In the genomic region with DNA sequence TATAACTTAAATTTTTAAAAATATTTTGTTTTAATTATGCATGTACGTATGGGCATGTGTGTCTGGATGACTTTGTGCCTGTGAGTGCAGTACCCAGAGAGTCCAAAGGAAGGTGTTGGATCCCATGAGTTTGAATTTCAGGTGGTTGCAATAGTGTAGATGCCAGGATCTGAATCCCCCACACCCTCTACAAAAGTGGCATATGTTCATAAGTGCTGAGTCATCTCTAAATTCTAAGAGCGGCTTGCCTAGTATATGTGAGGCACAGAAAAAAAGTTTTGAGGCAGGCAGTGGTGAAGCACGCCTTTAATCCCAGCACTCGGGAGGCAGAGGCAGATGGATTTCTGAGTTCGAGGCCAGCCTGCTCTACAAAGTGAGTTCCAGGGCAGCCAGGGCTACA, we compare ENCODE assay signal across 28 mouse cellular contexts. TPM values are rescaled to one million over a fixed set of nuclear protein-coding genes. Genes with fewer than 3 reads are reported as not detected.
A peak's percentile ranks its signal among the peaks of the same experiment; 100 is the strongest.
DNase-seq lines count a peak whose midpoint lies in the region; ATAC-seq and TF ChIP-seq lines count a peak whose summit lies in the region.
"Had no signal": no experiment of that assay in that cellular context is flagged by ENCODE, and none has a peak within 500 bp of the region (broad histone marks: within the 10 kb centered on the region; RNA-seq: fewer than 3 reads in every experiment).

No protein-coding gene starts in this region.

- H3K27me3 ChIP-seq in liver, embryonic 13.5 days = 0 out of 2 replicates have a peak, but pooled peaks cover 3% of the 10 kb centered on the region
- no peaks in the 10 kb centered on the region for H3K27me3 ChIP-seq in liver, embryonic 14.5 days (ENCODE audit: control insufficient read depth, insufficient read depth, low read length)
- H3K27me3 ChIP-seq in hindbrain, postnatal 0 days (ENCODE audit: insufficient read depth, low read length) = no peaks in the 10 kb centered on the region
- H3K27me3 ChIP-seq: embryonic facial prominence, embryonic 12.5 days; embryonic facial prominence, embryonic 15.5 days; hindbrain, embryonic 12.5 days; Patski had no signal

- H3K4me2 ChIP-seq in liver, embryonic 13.5 days = no peak overlapping the region
- H3K4me2 ChIP-seq in liver, embryonic 14.5 days (ENCODE audit: low read depth) = no peak overlapping the region
- H3K4me2 ChIP-seq in hindbrain, postnatal 0 days (ENCODE audit: low read depth, low read length) = no peak overlapping the region
- H3K4me2 ChIP-seq: embryonic facial prominence, embryonic 12.5 days; embryonic facial prominence, embryonic 15.5 days; heart, embryonic 11.5 days; hindbrain, embryonic 12.5 days had no signal

- peaks cover 3% of the 10 kb centered on the region; the same call in 1 of the 2 replicates for H3K36me3 ChIP-seq in liver, embryonic 13.5 days
- no peaks in the 10 kb centered on the region for H3K36me3 ChIP-seq in liver, embryonic 14.5 days (replicated peaks; ENCODE audit: control insufficient read depth, insufficient read depth, low read depth)
- H3K36me3 ChIP-seq in hindbrain, postnatal 0 days (ENCODE audit: insufficient read depth, low read length) = no peaks in the 10 kb centered on the region
- H3K36me3 ChIP-seq: embryonic facial prominence, embryonic 12.5 days; embryonic facial prominence, embryonic 15.5 days; hindbrain, embryonic 12.5 days had no signal

- H3K27ac ChIP-seq in layer of hippocampus, adult 2 months = no peak overlapping the region
- peak overlapping the region; percentile 58; the same call in 1 of the 2 replicates for H3K27ac ChIP-seq in liver, embryonic 13.5 days
- peak overlapping the region; percentile 2; the same call in 1 of the 2 replicates for H3K27ac ChIP-seq in liver, embryonic 14.5 days
- H3K27ac ChIP-seq in hindbrain, postnatal 0 days = no peak overlapping the region
- H3K27ac ChIP-seq: embryonic facial prominence, embryonic 12.5 days; embryonic facial prominence, embryonic 15.5 days; hindbrain, embryonic 12.5 days had no signal

- TF ChIP-seq CTCF in layer of hippocampus, adult 2 months (conservative IDR thresholded peaks at IDR 0.05) = 0 out of 2 replicates have a peak, but pooled peaks have one; percentile 7
- TF ChIP-seq CTCF in liver, embryonic 14.5 days (IDR thresholded peaks at IDR 0.05; ENCODE audit: low read depth) = no peak
- no peak for TF ChIP-seq CTCF in hindbrain, postnatal 0 days (IDR thresholded peaks at IDR 0.05; ENCODE audit: low read depth)

- ATAC-seq in liver, embryonic 13.5 days (ENCODE audit: low read depth) = no peak
- peak; percentile 10; the same call in 1 of the 2 replicates for ATAC-seq in liver, embryonic 14.5 days (ENCODE audit: insufficient read depth)
- no peak for ATAC-seq in hindbrain, postnatal 0 days
- ATAC-seq: forebrain, embryonic 14.5 days; forebrain, postnatal 0 days; hindbrain, embryonic 16.5 days; inflammation-experienced regulatory T-cells, adult 6 months; Patski had no signal

- H3K4me1 ChIP-seq in liver, embryonic 13.5 days (replicated peaks) = peaks cover 29% of the 10 kb centered on the region
- peaks cover 6 to 13% of the 10 kb centered on the region in 2 experiments; a peak in 3 of 4 replicates for H3K4me1 ChIP-seq in liver, embryonic 14.5 days (replicated peaks; ENCODE audit: control insufficient read depth in 2 of 2, insufficient read depth in 2 of 2, low read length in 1 of 2)
- H3K4me1 ChIP-seq in hindbrain, postnatal 0 days (ENCODE audit: insufficient read depth, low read length) = no peaks in the 10 kb centered on the region
- H3K4me1 ChIP-seq: embryonic facial prominence, embryonic 12.5 days had no signal

- no peak overlapping the region; the same call in 1 of the 2 replicates for H3K9ac ChIP-seq in liver, embryonic 13.5 days
- H3K9ac ChIP-seq in liver, embryonic 14.5 days (replicated peaks) = no peak overlapping the region
- H3K9ac ChIP-seq in hindbrain, postnatal 0 days (replicated peaks; ENCODE audit: low read length) = no peak overlapping the region
- H3K9ac ChIP-seq: embryonic facial prominence, embryonic 12.5 days; embryonic facial prominence, embryonic 15.5 days; forebrain, postnatal 0 days; hindbrain, embryonic 12.5 days had no signal

- no peaks in the 10 kb centered on the region for H3K9me3 ChIP-seq in liver, embryonic 13.5 days (replicated peaks)
- no peaks in the 10 kb centered on the region for H3K9me3 ChIP-seq in liver, embryonic 14.5 days (ENCODE audit: control insufficient read depth, low read length)
- H3K9me3 ChIP-seq in hindbrain, postnatal 0 days (ENCODE audit: low read length) = no peaks in the 10 kb centered on the region
- H3K9me3 ChIP-seq: embryonic facial prominence, embryonic 12.5 days; embryonic facial prominence, embryonic 15.5 days; hindbrain, embryonic 12.5 days had no signal

- no peak for TF ChIP-seq EP300 in liver, embryonic 14.5 days (IDR thresholded peaks at IDR 0.05; ENCODE audit: low read depth)

- WGBS in liver, embryonic 13.5 days (ENCODE audit: insufficient replicate concordance) = 69% methylated on average over 5 of the region's 5 CpGs
- 60% methylated on average over 5 of the region's 5 CpGs for WGBS in liver, embryonic 14.5 days (ENCODE audit: insufficient replicate concordance)
- WGBS in hindbrain, postnatal 0 days = 91% methylated on average over 5 of the region's 5 CpGs

- DNase-seq in layer of hippocampus, adult 2 months (ENCODE audit: low spot score in 2 of 2) = no peak
- no peak for DNase-seq in layer of hippocampus, postnatal 36 days
- no peak for DNase-seq in liver, embryonic 13.5 days
- no peak for DNase-seq in liver
- no peak for DNase-seq in liver, embryonic 14.5 days (ENCODE audit: low read depth in 3 of 3, low spot score in 3 of 3)
- DNase-seq in yolk sac, embryonic 10.5 days (ENCODE audit: low spot score) = peak; percentile 17
- no peak for DNase-seq in hindbrain, postnatal 0 days (ENCODE audit: low spot score)
- DNase-seq in natural killer cell, adult 2 months (ENCODE audit: low spot score in 2 of 2) = no peak
- DNase-seq: adrenal gland, postnatal 10 days; adrenal gland, postnatal 36 days; B cell, adult 2 months; cerebellum, adult 18-20 months; cerebellum, adult 9-10 months; cerebellum, postnatal 14 days; forebrain, postnatal 0 days; gastrocnemius, postnatal 10 days; heart, adult 11 months had no signal

- H3K4me3 ChIP-seq in layer of hippocampus, adult 2 months = no peak overlapping the region
- no peak overlapping the region for H3K4me3 ChIP-seq in liver, embryonic 13.5 days (replicated peaks)
- no peak overlapping the region for H3K4me3 ChIP-seq in liver, embryonic 14.5 days (ENCODE audit: insufficient read depth in 1 of 2, low read depth in 2 of 2, low read length in 2 of 2)
- H3K4me3 ChIP-seq in hindbrain, postnatal 0 days (ENCODE audit: low read length) = no peak overlapping the region
- H3K4me3 ChIP-seq: embryonic facial prominence, embryonic 12.5 days; embryonic facial prominence, embryonic 15.5 days; hindbrain, embryonic 12.5 days had no signal

RNA-seq across cellular contexts. Expression of gene Srprb, which starts 3.8 kb away (rescaled TPM):
- 10 to 100 TPM; 18.5 to 21.0 TPM for total RNA-seq in layer of hippocampus, adult 2 months (2021)
- total RNA-seq in layer of hippocampus, postnatal 36 days (2021) = 10 to 100 TPM; 21.0 to 22.3 TPM
- polyA plus RNA-seq in liver, embryonic 13.5 days (2015; fragmentation: Nextera tagmentation; extraction: Ambion mirVana) = 23.1 and 23.5 TPM in 2 replicates
- 17.1 and 17.8 TPM in 2 replicates for polyA plus RNA-seq in liver, embryonic 14.5 days (2012; rRNA removed)
- polyA plus RNA-seq in liver, embryonic 14.5 days (2014; fragmentation: Nextera tagmentation; extraction: Ambion mirVana) = 17.8 and 18.4 TPM in 2 replicates
- 55.3 and 58.1 TPM in 2 replicates for total RNA-seq in hindbrain, postnatal 0 days (2014; rRNA removed)
- polyA plus RNA-seq in hindbrain, postnatal 0 days (2015; fragmentation: Nextera tagmentation; extraction: Ambion mirVana) = 43.1 and 44.3 TPM in 2 replicates

RNA-seq across cellular contexts. Expression of gene Gm20425, which starts 24.3 kb away (rescaled TPM):
- total RNA-seq in layer of hippocampus, adult 2 months (2021) = 10 to 100 TPM; 10.8 to 11.3 TPM
- 10 to 100 TPM; 11.1 to 11.3 TPM for total RNA-seq in layer of hippocampus, postnatal 36 days (2021)
- polyA plus RNA-seq in liver, embryonic 13.5 days (2015; fragmentation: Nextera tagmentation; extraction: Ambion mirVana) = 3.5 and 9.4 TPM in 2 replicates
- polyA plus RNA-seq in liver, embryonic 14.5 days (2012; rRNA removed) = 0.16 and 0.27 TPM in 2 replicates
- polyA plus RNA-seq in liver, embryonic 14.5 days (2014; fragmentation: Nextera tagmentation; extraction: Ambion mirVana) = 1.7 and 4.2 TPM in 2 replicates
- 0.99 and 3.7 TPM in 2 replicates for total RNA-seq in hindbrain, postnatal 0 days (2014; rRNA removed)
- 3.3 and 5.2 TPM in 2 replicates for polyA plus RNA-seq in hindbrain, postnatal 0 days (2015; fragmentation: Nextera tagmentation; extraction: Ambion mirVana)
- total RNA-seq: common myeloid progenitor, adult 5-6 weeks; forebrain, postnatal 0 days; hematopoietic stem cell, adult 5-6 weeks had no signal
- polyA plus RNA-seq: heart, embryonic 14.5 days; hindbrain, embryonic 16.5 days; Patski had no signal

RNA-seq across cellular contexts. Expression of gene Trf, which starts 24.5 kb away (rescaled TPM):
- 100 to 1,000 TPM; 190 to 207 TPM for total RNA-seq in layer of hippocampus, adult 2 months (2021)
- 100 to 1,000 TPM; 202 to 231 TPM for total RNA-seq in layer of hippocampus, postnatal 36 days (2021)
- polyA plus RNA-seq in liver, embryonic 13.5 days (2015; fragmentation: Nextera tagmentation; extraction: Ambion mirVana) = 3,275 and 3,335 TPM in 2 replicates
- 1,880 and 2,444 TPM in 2 replicates for polyA plus RNA-seq in liver, embryonic 14.5 days (2012; rRNA removed)
- 4,893 and 4,971 TPM in 2 replicates for polyA plus RNA-seq in liver, embryonic 14.5 days (2014; fragmentation: Nextera tagmentation; extraction: Ambion mirVana)
- total RNA-seq in hindbrain, postnatal 0 days (2014; rRNA removed) = 20.2 and 44.2 TPM in 2 replicates
- polyA plus RNA-seq in hindbrain, postnatal 0 days (2015; fragmentation: Nextera tagmentation; extraction: Ambion mirVana) = 42.1 and 45.4 TPM in 2 replicates
- polyA plus RNA-seq: Patski had no signal

Comparison
In these comparisons a context has a peak if more than half of its experiments do, and no peak if none do; other contexts are left out.
1. H3K27ac ChIP-seq: peak in liver, embryonic 13.5 days (single experiment) and liver, embryonic 14.5 days (single experiment); none in layer of hippocampus, adult 2 months (single experiment) and hindbrain, postnatal 0 days (single experiment).